Mouse (Mus musculus) brown adipose tissue, adult 24 weeks (tissue): ENCODE data around the gene Gda. TPM values are rescaled to one million over a fixed set of nuclear protein-coding genes. Genes with fewer than 3 reads are reported as not detected.

Experiments
- H3K27ac ChIP-seq: fragments of 200-500 bp; replicated peaks from 2 replicates; pipeline ENCODE4 v1.5.1; 2012; ENCODE audit warnings: low read depth, mild to moderate bottlenecking, low read length
- H3K4me1 ChIP-seq: fragments of 200-500 bp; 2 replicates; pipeline ENCODE4 v1.6.1; 2012; ENCODE audit warnings: low read length, mixed read lengths; ENCODE audit not compliant: control insufficient read depth, insufficient read depth, insufficient read length
- H3K4me3 ChIP-seq: fragments of 200-500 bp; 2 replicates; pipeline ENCODE4 v1.5.1; 2012; ENCODE audit warnings: low read depth, mild to moderate bottlenecking, low read length, moderate library complexity; ENCODE audit not compliant: insufficient read depth
- polyA plus RNA-seq: library from polyadenylated mRNA; stranded (reverse); fragments of >200 nt; gene quantifications from 2 replicates; pipeline ENCODE4 v1.2.4, GENCODE M21; 2012; ENCODE audit not compliant: missing spikeins, insufficient read depth, insufficient read length

Gene Gda
- polyA plus RNA-seq, 1 experiment: 9.3 TPM

GRCm38 (mm10) chr19:21425391-21425790 is 47.9 kb downstream of the Gda start:
- H3K4me3 ChIP-seq: no peak overlapping the region
- no peak overlapping the region for H3K27ac ChIP-seq
- no peaks in the 10 kb centered on the region for H3K4me1 ChIP-seq

DNA sequence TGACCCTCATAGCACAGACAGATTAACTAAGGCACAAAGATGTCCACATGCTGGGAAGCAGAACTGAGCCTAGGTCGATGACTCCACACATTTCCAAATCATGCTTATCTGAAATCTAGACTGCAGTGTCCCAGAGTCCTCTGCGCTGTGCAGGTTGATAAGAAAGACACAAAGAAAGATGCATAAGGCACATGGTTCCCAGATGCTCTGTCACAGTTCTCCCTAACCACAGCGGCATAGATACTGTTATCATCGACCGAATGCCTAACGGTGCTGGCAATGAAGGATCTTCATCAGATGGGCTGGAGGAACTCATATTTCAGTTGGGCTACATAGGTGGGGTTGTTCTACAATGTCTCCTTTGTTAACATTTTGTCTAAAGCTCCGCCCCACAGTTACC is 49.5 kb downstream of the Gda start:
- H3K4me3 ChIP-seq: no peak overlapping the region
- no peak overlapping the region for H3K27ac ChIP-seq
- H3K4me1 ChIP-seq: no peaks in the 10 kb centered on the region

DNA sequence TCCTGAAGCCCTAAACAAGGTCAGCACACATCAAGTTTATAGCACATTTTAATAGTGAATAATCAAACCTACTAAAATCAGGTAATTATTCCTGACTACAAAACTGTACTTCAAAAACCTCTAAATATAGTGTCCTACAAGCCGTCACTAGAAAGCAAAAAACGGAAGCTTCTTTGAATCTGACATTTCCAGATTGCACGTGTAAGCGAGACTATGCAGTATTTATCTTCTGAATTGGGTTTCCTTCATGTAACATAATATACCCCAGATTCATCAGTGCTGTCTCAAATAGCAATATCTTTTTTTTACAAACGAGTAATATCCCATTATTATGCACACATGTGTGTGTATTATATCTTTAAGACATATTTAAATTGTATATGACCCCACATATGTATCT is 54.8 kb downstream of the Gda start:
- no peak overlapping the region for H3K4me3 ChIP-seq

GRCm38 (mm10) chr19:21415377-21415776 is 57.9 kb downstream of the Gda start:
- H3K4me3 ChIP-seq: no peak overlapping the region
- no peak overlapping the region for H3K27ac ChIP-seq
- no peaks in the 10 kb centered on the region for H3K4me1 ChIP-seq

More for the DNA sequence above, 54.8 kb downstream of the Gda start:
- no peak overlapping the region for H3K27ac ChIP-seq
- H3K4me1 ChIP-seq: no peaks in the 10 kb centered on the region

- no peak overlapping the region for H3K27ac ChIP-seq
- no peaks in the 10 kb centered on the region for H3K4me1 ChIP-seq
- no peak overlapping the region for H3K4me3 ChIP-seq
These were observed 64.1 kb downstream of the Gda start for GRCm38 (mm10) chr19:21409178-21409577.

DNA sequence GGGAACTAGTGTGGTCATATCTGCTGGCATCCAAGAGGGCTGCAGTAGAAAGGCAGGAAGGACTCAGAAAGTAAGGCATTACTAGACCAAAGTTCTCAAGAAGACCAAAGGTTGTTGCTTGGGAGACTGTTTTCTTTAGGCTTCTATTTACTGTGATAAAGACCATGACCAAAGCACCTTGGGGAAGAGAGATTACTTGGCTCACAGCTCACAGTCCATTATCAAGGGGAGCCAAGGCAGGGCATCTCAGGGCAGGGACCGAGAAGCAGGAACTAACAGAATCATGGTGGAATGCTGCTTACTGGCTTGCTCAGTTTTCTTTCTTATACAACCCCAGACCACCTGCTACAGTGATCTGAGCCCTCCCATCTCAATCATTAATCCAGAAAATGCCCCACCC is 65.9 kb downstream of the Gda start:
- Histone ChIP-seq H3K4me3 (no peak overlapping the region), H3K27ac (no peak overlapping the region), H3K4me1 (no peaks in the 10 kb centered on the region)

GRCm38 (mm10) chr19:21397994-21398393 is 75.3 kb downstream of the Gda start:
- Histone ChIP-seq H3K4me1 (no peaks in the 10 kb centered on the region), H3K4me3 (no peak overlapping the region), H3K27ac (no peak overlapping the region)

- Histone ChIP-seq H3K27ac (no peak overlapping the region), H3K4me3 (no peak overlapping the region), H3K4me1 (no peaks in the 10 kb centered on the region)
These were observed 76.9 kb downstream of the Gda start for GRCm38 (mm10) chr19:21396364-21396763.

GRCm38 (mm10) chr19:21390904-21391303 is 82.3 kb downstream of the Gda start:
- no peak overlapping the region for H3K27ac ChIP-seq
- H3K4me3 ChIP-seq: no peak overlapping the region
- no peaks in the 10 kb centered on the region for H3K4me1 ChIP-seq

- Histone ChIP-seq H3K27ac (no peak overlapping the region), H3K4me1 (no peaks in the 10 kb centered on the region; the same call in 1 of the 2 replicates)
These were observed 86.4 kb downstream of the Gda start for GRCm38 (mm10) chr19:21386842-21387241.

GRCm38 (mm10) chr19:21384231-21384630 is 89.0 kb downstream of the Gda start:
- Histone ChIP-seq H3K4me1 (no peaks in the 10 kb centered on the region; the same call in 1 of the 2 replicates), H3K27ac (peak overlapping the region; percentile 100), H3K4me3 (no peak overlapping the region)

More at GRCm38 (mm10) chr19:21386842-21387241, 86.4 kb downstream of the Gda start:
- H3K4me3 ChIP-seq: no peak overlapping the region

GRCm38 (mm10) chr19:21383491-21384226 is 89.6 kb downstream of the Gda start:
- no peaks in the 10 kb centered on the region; the same call in 1 of the 2 replicates for H3K4me1 ChIP-seq
- H3K27ac ChIP-seq: peak overlapping the region; percentile 100
- H3K4me3 ChIP-seq: peak overlapping the region; percentile 36; the same call in 1 of the 2 replicates

- H3K4me3 ChIP-seq: no peak overlapping the region
- peak overlapping the region; percentile 83 for H3K27ac ChIP-seq
- H3K4me1 ChIP-seq: peaks cover 2% of the 10 kb centered on the region; the same call in 1 of the 2 replicates
These were observed 91.5 kb downstream of the Gda start for GRCm38 (mm10) chr19:21381696-21382095.

DNA sequence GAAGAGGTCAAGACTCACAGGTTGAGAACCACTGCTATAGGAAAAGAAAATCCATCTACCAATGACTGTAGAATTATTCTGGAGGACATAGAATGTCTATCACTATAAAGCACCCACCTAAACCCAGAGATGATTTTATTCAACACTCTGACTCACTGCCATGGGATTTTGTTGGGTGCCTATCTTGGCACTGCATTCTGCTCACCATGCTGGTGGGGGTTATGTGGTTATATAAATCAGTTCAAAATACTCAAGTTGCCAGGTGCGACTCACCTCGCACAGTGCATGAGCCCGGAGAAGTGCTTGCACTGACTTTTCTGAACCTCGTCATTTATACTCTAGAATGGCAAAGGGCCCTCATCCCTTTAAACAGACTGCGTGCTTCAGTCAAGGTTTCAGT is 94.0 kb downstream of the Gda start:
- H3K27ac ChIP-seq: no peak overlapping the region
- no peak overlapping the region for H3K4me3 ChIP-seq
- peaks cover 3% of the 10 kb centered on the region; the same call in 1 of the 2 replicates for H3K4me1 ChIP-seq

- Histone ChIP-seq H3K4me3 (no peak overlapping the region), H3K4me1 (peaks cover 3% of the 10 kb centered on the region; the same call in 1 of the 2 replicates), H3K27ac (peak overlapping the region; percentile 72)
These were observed 96.6 kb downstream of the Gda start for GRCm38 (mm10) chr19:21376445-21377218.
